Mouse (Mus musculus): ENCODE results near the gene Muc13. TPM values are rescaled to one million over a fixed set of nuclear protein-coding genes. Genes with fewer than 3 reads are reported as not detected.

The Muc13 gene
- polyA plus RNA-seq, 1 experiment from 2014 or later: 0.24 TPM

Other genes starting within 250 kb of the Muc13 start
- gene Heg1, start 109.7 kb upstream of the Muc13 start, polyA plus RNA-seq (2016; fragmentation: Nextera tagmentation; extraction: Ambion mirVana): 48.3 and 54.0 TPM in 2 replicates
- gene Itgb5, start 35.6 kb downstream of the Muc13 start, polyA plus RNA-seq (2016; fragmentation: Nextera tagmentation; extraction: Ambion mirVana): 74.8 and 76.8 TPM in 2 replicates
- 34.6 and 38.2 TPM in 2 replicates for gene Umps, start 173.0 kb downstream of the Muc13 start, polyA plus RNA-seq (2016; fragmentation: Nextera tagmentation; extraction: Ambion mirVana)